Mouse (Mus musculus) layer of hippocampus, adult 2 months (tissue): Measurements from ENCODE around the gene Gm28230. TPM values are rescaled to one million over a fixed set of nuclear protein-coding genes. Genes with fewer than 3 reads are reported as not detected.
A peak's percentile ranks its signal among the peaks of the same experiment; 100 is the strongest.

Experiments used
- DNase-seq, 2 experiments: peaks; one replicate each; pipeline ENCODE4 v3.0.0; 2022; ENCODE audit warnings: low spot score in 2 of 2
- H3K27ac ChIP-seq: fragments of 200-600 bp; 2 replicates; pipeline ENCODE4 v1.8.1; 2022
- H3K4me3 ChIP-seq: fragments of 200-600 bp; 2 replicates; pipeline ENCODE4 v1.8.1; 2022; ENCODE audit warnings: mild to moderate bottlenecking
- CTCF ChIP-seq: fragments of 200-600 bp; conservative IDR thresholded peaks from 2 replicates; pipeline ENCODE4 v1.8.1; 2022; ENCODE audit warnings: antibody characterized with exemption, mild to moderate bottlenecking, moderate library complexity
- total RNA-seq, 2 experiments: library from RNA; stranded (reverse); gene quantifications; 2 replicates each; pipeline ENCODE4 v1.2.3; 2021

Gene Gm28230
- total RNA-seq, 2 experiments from 2014 or later, result not detected

GRCm38 (mm10) chr2:74695383-74695782 is 31.1 kb upstream of the Gm28230 start:
- no peak for DNase-seq
- H3K4me3 ChIP-seq, result no peak overlapping the region
- H3K27ac ChIP-seq, result no peak overlapping the region
- no peak for TF ChIP-seq CTCF

- no peak for TF ChIP-seq CTCF
- DNase-seq, result no peak
- H3K27ac ChIP-seq, result no peak overlapping the region
Observed at GRCm38 (mm10) chr2:74695813-74696430, 30.6 kb upstream of the Gm28230 start.

GRCm38 (mm10) chr2:74696442-74697335 is 29.8 kb upstream of the Gm28230 start:
- TF ChIP-seq CTCF, result no peak
- H3K27ac ChIP-seq, result no peak overlapping the region
- no peak for DNase-seq
- no peak overlapping the region for H3K4me3 ChIP-seq

More at GRCm38 (mm10) chr2:74695813-74696430, 30.6 kb upstream of the Gm28230 start:
- no peak overlapping the region for H3K4me3 ChIP-seq

- peak; percentile 28 for TF ChIP-seq CTCF
- DNase-seq, result no peak
- peak within 1 kb of the TSS; percentile 34 for H3K4me3 ChIP-seq
- H3K27ac ChIP-seq, result no peak within 1 kb of the TSS
Observed at GRCm38 (mm10) chr2:74697567-74698121, 28.9 kb upstream of the Gm28230 start, which contains the start of gene Hoxd9. Gene Hoxd9 (plus strand): TSS chr2:74697727.

GRCm38 (mm10) chr2:74698201-74699052 is 28.1 kb upstream of the Gm28230 start:
- Histone ChIP-seq H3K27ac (no peak overlapping the region), H3K4me3 (peak overlapping the region; percentile 34; the same call in 1 of the 2 replicates)
- no peak for DNase-seq
- TF ChIP-seq CTCF, result no peak

GRCm38 (mm10) chr2:74699053-74699430 is 27.5 kb upstream of the Gm28230 start:
- no peak for TF ChIP-seq CTCF
- H3K27ac ChIP-seq, result no peak overlapping the region
- no peak overlapping the region for H3K4me3 ChIP-seq
- DNase-seq, result no peak

GRCm38 (mm10) chr2:74699664-74700545 is 26.6 kb upstream of the Gm28230 start:
- no peak for TF ChIP-seq CTCF
- Histone ChIP-seq H3K4me3 (no peak overlapping the region), H3K27ac (no peak overlapping the region)
- DNase-seq, result no peak

GRCm38 (mm10) chr2:74700546-74701112 is 25.9 kb upstream of the Gm28230 start:
- TF ChIP-seq CTCF, result no peak
- DNase-seq, result no peak
- no peak overlapping the region for H3K27ac ChIP-seq
- H3K4me3 ChIP-seq, result no peak overlapping the region

GRCm38 (mm10) chr2:74701949-74702819 is 24.3 kb upstream of the Gm28230 start:
- DNase-seq, result peak; percentile 35 to 78
- H3K4me3 ChIP-seq, result no peak overlapping the region
- TF ChIP-seq CTCF, result peak; percentile 98
- H3K27ac ChIP-seq, result no peak overlapping the region

- TF ChIP-seq CTCF, result no peak
- no peak for DNase-seq
- Histone ChIP-seq H3K4me3 (no peak overlapping the region), H3K27ac (no peak overlapping the region)
Observed at GRCm38 (mm10) chr2:74702820-74703219, 23.7 kb upstream of the Gm28230 start.
